Mouse (Mus musculus) megakaryocyte, adult 5-6 weeks (primary cell): ENCODE results near the gene Rgs10. TPM values are rescaled to one million over a fixed set of nuclear protein-coding genes. Genes with fewer than 3 reads are reported as not detected.

Experiments
- ATAC-seq: 2 replicates; pipeline ENCODE4 v1.8.0; 2016; ENCODE audit warnings: mild to moderate bottlenecking, inconsistent platforms; ENCODE audit not compliant: poor library complexity, severe bottlenecking
- total RNA-seq, 2 experiments: library from RNA; stranded (forward) in 1 of 2; stranded (reverse) in 1 of 2; fragments of 153-499, 151-499 nt in 1 of 2; fragments of 221-1000, 200-1000 nt in 1 of 2; gene quantifications; 2 replicates each; pipeline versions ENCODE4 v1.2.3 to v1.2.4; 2015 to 2017

Rgs10 gene
- total RNA-seq, 2 experiments from 2014 or later, result 155 to 165 TPM

DNA sequence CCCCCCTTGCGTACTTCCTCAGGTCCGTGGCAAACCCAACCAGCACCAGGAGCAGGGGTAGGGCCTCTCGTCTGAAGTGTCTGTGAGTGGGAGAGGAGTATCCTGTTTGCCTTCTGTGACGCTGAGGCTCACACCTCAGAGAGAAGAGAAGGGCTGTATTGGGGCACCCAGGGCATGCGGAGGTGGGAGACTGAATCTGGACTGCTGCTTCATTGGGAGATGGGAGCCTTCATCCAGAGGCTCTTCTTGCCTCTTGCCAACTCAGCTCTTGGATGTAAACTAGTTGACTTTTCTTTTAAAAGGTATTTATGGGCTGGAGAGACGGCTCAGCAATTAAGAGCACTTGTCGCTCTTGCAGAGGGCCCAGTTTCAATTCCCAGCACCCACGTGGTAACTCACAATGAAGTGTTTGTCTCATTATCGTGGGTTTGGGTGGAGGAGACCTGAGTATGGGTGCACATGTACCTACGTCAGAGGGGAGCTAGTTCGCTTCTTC lies 42.3 kb downstream of the Rgs10 start:
- ATAC-seq, result no peak

DNA sequence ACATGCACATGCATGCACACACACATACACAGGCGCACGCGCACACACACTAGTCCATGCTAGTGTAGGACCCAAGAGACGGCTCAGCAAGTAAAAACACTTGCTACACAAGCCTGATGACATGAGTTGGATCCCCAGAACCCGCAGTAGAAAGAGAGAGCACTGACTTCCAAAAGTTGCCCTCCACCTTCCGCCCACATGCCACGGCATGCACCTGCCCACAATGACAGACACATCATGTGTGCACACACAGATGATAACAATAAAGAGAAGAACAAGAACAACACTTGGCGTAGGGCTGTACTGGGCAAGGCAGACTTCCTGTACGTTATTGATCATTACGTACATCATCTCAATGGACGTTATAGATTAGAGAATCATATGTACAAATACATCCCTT lies 44.4 kb downstream of the Rgs10 start:
- ATAC-seq, result no peak

- ATAC-seq, result no peak
Measured at GRCm38 (mm10) chr7:128373751-128374150, 44.8 kb downstream of the Rgs10 start.

- no peak for ATAC-seq
Measured at GRCm38 (mm10) chr7:128372331-128372730, 46.2 kb downstream of the Rgs10 start.

DNA sequence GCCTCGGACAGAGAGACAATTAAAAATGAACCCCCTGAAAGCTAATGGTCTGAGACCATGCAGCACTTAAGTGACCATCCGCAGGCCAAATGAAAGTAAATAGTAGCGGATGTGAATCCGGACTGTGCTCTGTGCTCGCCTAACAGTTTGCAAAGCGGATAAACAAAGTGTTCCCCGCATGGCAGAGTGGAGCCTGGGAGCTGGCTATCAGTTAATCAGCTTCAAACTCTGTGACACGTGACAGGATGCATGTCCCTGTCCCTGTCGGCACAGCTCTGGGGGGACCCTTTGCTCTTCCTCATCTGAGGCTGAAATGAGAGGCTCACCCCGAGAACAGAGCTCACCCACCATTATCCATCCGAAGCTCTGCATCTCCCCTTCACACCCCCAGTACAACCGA lies 49.2 kb downstream of the Rgs10 start:
- no peak for ATAC-seq

DNA sequence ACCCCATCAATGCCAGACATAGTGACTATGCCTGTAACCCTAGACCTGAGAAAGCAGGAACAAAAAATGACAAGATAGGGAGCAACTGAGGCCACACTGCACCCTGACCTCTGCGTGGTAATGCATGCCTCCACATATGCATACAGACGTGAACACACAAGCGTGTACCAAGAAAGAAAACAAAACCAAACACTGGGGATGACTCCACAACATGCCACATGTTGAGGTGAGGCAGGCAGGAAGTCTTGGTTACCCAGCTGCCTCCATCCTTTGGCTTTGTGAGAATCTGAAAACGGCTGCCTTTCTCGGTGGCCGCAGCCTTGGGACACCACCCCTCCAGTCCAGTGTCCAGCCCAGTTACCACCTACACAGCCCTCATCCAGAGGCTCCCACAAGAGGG lies 49.7 kb downstream of the Rgs10 start:
- no peak for ATAC-seq

GRCm38 (mm10) chr7:128366654-128367053 lies 51.9 kb downstream of the Rgs10 start:
- no peak for ATAC-seq

GRCm38 (mm10) chr7:128365096-128365715 lies 53.4 kb downstream of the Rgs10 start:
- no peak for ATAC-seq

- ATAC-seq, result no peak
Measured at GRCm38 (mm10) chr7:128364526-128364925, 54.0 kb downstream of the Rgs10 start.

DNA sequence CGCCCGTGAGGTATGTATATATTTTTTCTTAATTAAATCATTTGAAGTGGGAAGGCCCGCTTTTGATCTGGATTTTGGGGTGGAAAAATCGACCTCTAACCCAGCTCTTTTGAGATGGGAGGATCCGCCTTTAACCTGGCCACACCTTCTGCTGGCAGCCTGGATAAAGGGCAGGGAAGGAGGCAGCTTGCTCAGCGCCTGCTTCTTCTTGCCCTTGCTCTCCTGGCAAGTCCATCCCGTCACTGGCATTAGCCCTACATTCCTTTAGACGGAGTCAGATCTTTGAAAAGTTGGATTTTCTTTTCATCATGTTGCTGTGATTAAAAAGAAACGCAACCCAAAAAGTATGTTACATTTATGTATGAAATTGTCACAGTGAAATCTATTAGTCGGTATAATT lies 54.8 kb downstream of the Rgs10 start:
- no peak for ATAC-seq

DNA sequence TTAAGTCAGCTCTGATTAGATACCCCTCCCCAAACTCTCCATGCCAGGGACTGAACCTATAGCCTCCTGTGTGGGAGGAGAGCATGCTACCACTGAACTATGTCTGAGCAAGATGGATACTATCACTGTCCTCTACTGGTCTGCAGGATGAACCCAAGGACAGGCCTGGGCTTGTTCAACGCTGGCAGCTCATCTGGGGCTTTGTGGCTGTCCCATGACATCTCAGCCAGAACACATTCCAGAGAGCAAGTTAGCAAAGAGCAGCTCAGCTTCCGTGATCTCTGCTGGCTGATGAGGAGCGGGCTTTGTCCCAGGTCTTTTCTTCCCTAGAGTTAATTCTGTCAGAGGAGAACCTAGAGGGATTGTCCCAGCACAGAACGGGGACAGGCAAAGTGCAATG lies 55.6 kb downstream of the Rgs10 start:
- ATAC-seq, result no peak

GRCm38 (mm10) chr7:128359741-128360140 lies 58.8 kb downstream of the Rgs10 start:
- ATAC-seq, result no peak

- ATAC-seq, result peak; percentile 51
Measured at GRCm38 (mm10) chr7:128359164-128359563, 59.4 kb downstream of the Rgs10 start.

DNA sequence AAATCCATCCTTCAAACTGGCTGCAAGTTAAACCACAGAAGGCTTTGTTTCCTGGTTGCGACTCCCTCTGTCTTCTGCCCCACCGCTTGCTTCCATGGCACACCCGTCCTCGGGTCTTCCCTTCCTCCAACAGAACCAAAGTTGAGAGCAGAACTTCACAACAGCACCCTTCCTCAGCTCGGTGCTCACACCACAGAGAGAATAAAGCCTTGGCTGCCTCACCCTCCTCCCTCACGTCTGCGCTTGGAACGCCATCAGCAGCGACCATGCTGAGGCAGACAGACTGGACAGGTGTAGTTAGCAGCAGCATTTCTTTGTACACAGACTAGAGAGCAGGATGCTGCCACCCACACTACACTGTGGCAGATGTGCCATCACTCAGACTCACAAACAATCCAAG lies 59.8 kb downstream of the Rgs10 start:
- no peak for ATAC-seq

DNA sequence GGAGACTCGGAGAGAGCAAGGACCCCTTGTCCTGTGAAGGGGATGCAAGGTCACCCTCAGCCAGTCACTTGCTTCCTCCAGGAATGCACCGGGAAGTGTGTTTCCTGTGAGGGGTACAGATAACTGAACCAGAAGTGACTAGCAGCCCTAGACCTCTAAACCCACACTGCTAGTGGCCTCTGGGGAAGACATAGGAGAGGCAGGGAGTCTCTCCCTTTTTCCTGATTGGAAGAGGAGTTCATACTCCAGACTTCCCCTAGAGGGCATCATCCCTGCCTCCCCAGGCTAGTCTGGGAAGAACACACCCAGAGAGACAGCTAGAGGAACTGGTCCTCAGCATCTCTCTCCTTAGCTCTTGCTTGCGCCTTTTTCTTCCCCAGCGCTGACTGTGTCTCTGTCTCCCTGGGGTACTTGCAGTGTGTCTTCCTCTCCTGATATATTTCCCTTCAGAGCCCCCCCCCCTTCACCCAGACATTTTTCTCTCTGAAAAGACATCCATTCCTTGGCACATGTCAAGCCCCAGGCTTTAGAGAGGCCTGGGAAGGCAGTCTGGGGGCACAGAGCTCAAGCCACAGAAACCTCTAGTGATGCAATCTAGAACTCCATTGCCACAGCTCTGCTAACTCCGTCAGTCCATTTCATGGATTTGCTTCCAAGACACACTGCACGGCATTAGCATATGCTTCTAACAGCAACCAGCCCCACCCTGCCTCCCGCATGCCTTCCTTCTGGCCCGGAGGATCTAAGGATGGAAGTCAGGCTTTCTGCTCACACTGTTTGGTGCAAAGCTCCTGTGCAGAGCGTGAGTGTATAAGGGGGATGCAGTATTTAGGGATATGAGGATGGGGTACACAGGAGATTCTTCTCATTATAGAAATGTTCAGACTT lies 61.4 kb downstream of the Rgs10 start:
- no peak for ATAC-seq

- ATAC-seq, result no peak
Measured at GRCm38 (mm10) chr7:128355463-128355862, 63.1 kb downstream of the Rgs10 start.

- ATAC-seq, result no peak
Measured at GRCm38 (mm10) chr7:128352721-128353120, 65.8 kb downstream of the Rgs10 start.

GRCm38 (mm10) chr7:128351176-128351575 lies 67.4 kb downstream of the Rgs10 start:
- no peak for ATAC-seq

DNA sequence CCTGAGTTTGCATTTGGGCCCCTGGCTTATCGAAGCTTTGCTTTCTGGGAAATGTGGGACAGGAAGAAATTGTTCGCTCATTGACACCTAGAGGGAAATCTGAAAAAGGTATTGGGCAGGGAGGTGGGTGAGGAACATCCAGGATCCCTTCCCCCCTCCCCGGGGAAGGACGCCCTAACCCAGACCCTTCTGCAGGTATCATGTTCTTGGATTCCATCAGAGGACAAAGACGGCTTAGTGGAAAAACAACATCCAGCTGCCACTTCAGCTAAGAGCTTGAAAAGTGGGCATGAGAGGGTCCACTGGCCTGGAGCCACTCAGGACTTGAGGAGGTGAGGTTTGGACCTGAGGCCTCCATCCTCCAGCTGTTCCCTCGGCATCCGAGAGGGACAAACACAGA lies 68.2 kb downstream of the Rgs10 start:
- ATAC-seq, result no peak

- no peak for ATAC-seq
Measured at GRCm38 (mm10) chr7:128349751-128350150, 68.8 kb downstream of the Rgs10 start.

DNA sequence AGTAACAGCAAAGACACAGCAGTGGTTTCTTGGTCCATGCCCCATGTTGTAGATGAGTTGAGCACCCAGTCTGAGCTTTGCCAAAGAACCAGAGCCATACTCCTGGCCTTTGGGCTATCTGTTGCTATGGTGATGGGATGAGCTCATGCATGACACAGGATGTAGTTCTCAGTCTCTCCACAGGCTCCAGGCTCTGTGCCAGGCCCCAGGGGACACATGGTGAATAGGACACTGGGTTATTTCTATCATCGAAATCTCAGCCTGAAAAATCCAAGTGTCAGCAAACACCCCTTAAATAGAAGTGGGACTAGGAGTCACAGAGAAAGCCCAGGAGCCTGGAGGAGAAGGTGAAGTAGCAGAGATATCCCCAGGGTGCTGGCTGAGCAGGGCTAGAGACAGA lies 70.0 kb downstream of the Rgs10 start:
- no peak for ATAC-seq

- ATAC-seq, result no peak
Measured at GRCm38 (mm10) chr7:128346991-128347390, 71.6 kb downstream of the Rgs10 start.
